Mouse (Mus musculus) MEL (cell line): ENCODE data around the gene Pitpnc1. TPM values are rescaled to one million over a fixed set of nuclear protein-coding genes. Genes with fewer than 3 reads are reported as not detected.

Experiments used
- DNase-seq: peaks from one replicate; pipeline ENCODE4 v3.0.0; 2011; ENCODE audit warnings: low read depth, low spot score
- H3K27ac ChIP-seq: 2 replicates; pipeline ENCODE4 v1.5.1; 2012; ENCODE audit warnings: low read depth, mild to moderate bottlenecking, control low read depth, low read length, moderate library complexity; ENCODE audit not compliant: control insufficient read depth
- H3K27me3 ChIP-seq, 2 experiments: fragments of 150-350 bp in 1 of 2; sonication (generic) in 1 of 2; 2 replicates each; pipeline ENCODE4 v1.6.1; 2012; ENCODE audit warnings: low read length in 2 of 2, mild to moderate bottlenecking in 2 of 2, improper control_type of control experiment in 1 of 2, moderate library complexity in 1 of 2; ENCODE audit not compliant: insufficient read depth in 2 of 2, control insufficient read depth in 1 of 2
- H3K36me3 ChIP-seq, 2 experiments: 2 replicates each; pipeline ENCODE4 v1.6.1; 2012 to 2014; ENCODE audit warnings: low read length in 2 of 2, improper control_type of control experiment in 1 of 2, inconsistent platforms in 1 of 2, mild to moderate bottlenecking in 1 of 2; ENCODE audit not compliant: insufficient read depth in 2 of 2, control insufficient read depth in 1 of 2
- H3K4me1 ChIP-seq, 2 experiments: fragments of 150-350 bp in 1 of 2; sonication (generic) in 1 of 2; 2 replicates each; pipeline ENCODE4 v1.6.1; 2012; ENCODE audit warnings: low read length in 2 of 2, improper control_type of control experiment in 1 of 2, mild to moderate bottlenecking in 1 of 2; ENCODE audit not compliant: insufficient read depth in 2 of 2, control insufficient read depth in 1 of 2
- H3K4me3 ChIP-seq, 2 experiments: fragments of 150-350 bp in 1 of 2; sonication (generic) in 1 of 2; 2 replicates each; pipeline ENCODE4 v1.5.1; 2012; ENCODE audit warnings: low read depth in 2 of 2, low read length in 2 of 2, mild to moderate bottlenecking in 2 of 2, moderate library complexity in 2 of 2, control low read depth in 1 of 2, improper control_type of control experiment in 1 of 2; ENCODE audit not compliant: control insufficient read depth in 1 of 2, insufficient read depth in 1 of 2
- H3K79me2 ChIP-seq: 2 replicates; pipeline ENCODE4 v1.6.1; 2012; ENCODE audit warnings: mild to moderate bottlenecking, low read length, moderate library complexity; ENCODE audit not compliant: control insufficient read depth, poor library complexity, insufficient read depth
- H3K9ac ChIP-seq: 2 replicates; pipeline ENCODE4 v1.6.1; 2012; ENCODE audit warnings: low read depth, mild to moderate bottlenecking, control low read depth, low read length, moderate library complexity; ENCODE audit not compliant: control insufficient read depth, poor library complexity, severe bottlenecking
- H3K9me3 ChIP-seq: fragments of 150-350 bp; sonication (generic); replicated peaks from 2 replicates; pipeline ENCODE4 v1.6.1; 2012; ENCODE audit warnings: mild to moderate bottlenecking, low read length, improper control_type of control experiment, moderate library complexity; ENCODE audit not compliant: insufficient read depth
- BHLHE40 ChIP-seq: IDR thresholded peaks from 2 replicates; pipeline ENCODE4 v1.6.1; 2012; ENCODE audit warnings: low read depth, mild to moderate bottlenecking, inconsistent platforms, low read length, improper control_type of control experiment, borderline replicate concordance
- CHD1 ChIP-seq: IDR thresholded peaks from 2 replicates; pipeline ENCODE4 v1.6.1; 2012; ENCODE audit warnings: low read depth, mild to moderate bottlenecking, inconsistent platforms, low read length, improper control_type of control experiment
- CHD2 ChIP-seq: IDR thresholded peaks from 2 replicates; pipeline ENCODE4 v1.6.1; 2011; ENCODE audit warnings: low read length, improper control_type of control experiment
- CTCF ChIP-seq, 3 experiments: IDR thresholded peaks in 2 of 3; conservative IDR thresholded peaks in 1 of 3; 2 replicates each; pipeline ENCODE4 v1.5.1; 2011 to 2012; ENCODE audit warnings: low read length in 3 of 3, low read depth in 2 of 3, mild to moderate bottlenecking in 2 of 3, improper control_type of control experiment in 1 of 3, inconsistent platforms in 1 of 3, mixed read lengths in 1 of 3, moderate library complexity in 1 of 3; ENCODE audit not compliant: control insufficient read depth in 1 of 3, insufficient read depth in 1 of 3, poor library complexity in 1 of 3, severe bottlenecking in 1 of 3
- E2F4 ChIP-seq: IDR thresholded peaks from 2 replicates; pipeline ENCODE4 v1.6.1; 2011; ENCODE audit warnings: low read depth, low read length, improper control_type of control experiment, borderline replicate concordance
- ELF1 ChIP-seq: IDR thresholded peaks from 2 replicates; pipeline ENCODE4 v1.6.1; 2014; ENCODE audit warnings: low read depth, mild to moderate bottlenecking, inconsistent platforms, low read length, improper control_type of control experiment, moderate library complexity
- EP300 ChIP-seq, 2 experiments: IDR thresholded peaks; 2 replicates each; pipeline ENCODE4 v1.6.1; 2011; ENCODE audit warnings: improper control_type of control experiment in 2 of 2, low read length in 2 of 2, low read depth in 1 of 2, mild to moderate bottlenecking in 1 of 2
- ETS1 ChIP-seq: IDR thresholded peaks from 2 replicates; pipeline ENCODE4 v1.6.1; 2012; ENCODE audit warnings: low read depth, mild to moderate bottlenecking, inconsistent platforms, low read length, improper control_type of control experiment, moderate library complexity
- GABPA ChIP-seq: IDR thresholded peaks from 2 replicates; pipeline ENCODE4 v1.6.1; 2012; ENCODE audit warnings: low read depth, mild to moderate bottlenecking, inconsistent platforms, low read length, improper control_type of control experiment, moderate library complexity
- GATA1 ChIP-seq: IDR thresholded peaks from 2 replicates; pipeline ENCODE4 v1.6.1; 2011; ENCODE audit warnings: low read depth, low read length, improper control_type of control experiment
- HCFC1 ChIP-seq: IDR thresholded peaks from 2 replicates; pipeline ENCODE4 v1.6.1; 2012; ENCODE audit warnings: low read depth, mild to moderate bottlenecking, inconsistent platforms, low read length, improper control_type of control experiment, moderate library complexity
- JUND ChIP-seq: IDR thresholded peaks from 2 replicates; pipeline ENCODE4 v1.6.1; 2011; ENCODE audit warnings: low read depth, mild to moderate bottlenecking, improper control_type of control experiment, low read length
- KAT2A ChIP-seq: conservative IDR thresholded peaks from 2 replicates; pipeline ENCODE4 v1.6.1; 2012; ENCODE audit warnings: low read depth, low read length, improper control_type of control experiment, inconsistent platforms
- MAFK ChIP-seq: IDR thresholded peaks from 2 replicates; pipeline ENCODE4 v1.6.1; 2011; ENCODE audit warnings: low read depth, mild to moderate bottlenecking, low read length, improper control_type of control experiment, borderline replicate concordance
- MAX ChIP-seq: IDR thresholded peaks from 2 replicates; pipeline ENCODE4 v1.6.1; 2011; ENCODE audit warnings: low read length, improper control_type of control experiment
- MAZ ChIP-seq: IDR thresholded peaks from 2 replicates; pipeline ENCODE4 v1.6.1; 2012; ENCODE audit warnings: low read depth, mild to moderate bottlenecking, inconsistent platforms, low read length, improper control_type of control experiment
- MEF2A ChIP-seq: IDR thresholded peaks from 2 replicates; pipeline ENCODE4 v1.6.1; 2014; ENCODE audit warnings: low read depth, mild to moderate bottlenecking, inconsistent platforms, low read length, improper control_type of control experiment; ENCODE audit not compliant: poor library complexity, insufficient replicate concordance, severe bottlenecking; ENCODE audit errors: extremely low read depth
- MXI1 ChIP-seq: IDR thresholded peaks from 2 replicates; pipeline ENCODE4 v1.6.1; 2011; ENCODE audit warnings: mild to moderate bottlenecking, low read depth, low read length, improper control_type of control experiment
- MYB ChIP-seq: IDR thresholded peaks from 2 replicates; pipeline ENCODE4 v1.6.1; 2011; ENCODE audit warnings: mild to moderate bottlenecking, low read depth, low read length, improper control_type of control experiment
- MYC ChIP-seq: IDR thresholded peaks from 2 replicates; pipeline ENCODE4 v1.6.1; 2011; ENCODE audit warnings: low read depth, mild to moderate bottlenecking, low read length, improper control_type of control experiment, moderate library complexity
- NELFE ChIP-seq: IDR thresholded peaks from 2 replicates; pipeline ENCODE4 v1.6.1; 2011; ENCODE audit warnings: low read depth, low read length, improper control_type of control experiment
- NRF1 ChIP-seq: IDR thresholded peaks from 2 replicates; pipeline ENCODE4 v1.6.1; 2014; ENCODE audit warnings: low read depth, mild to moderate bottlenecking, inconsistent platforms, low read length, improper control_type of control experiment, moderate library complexity; ENCODE audit not compliant: poor library complexity, insufficient read depth, severe bottlenecking
- POLR2A ChIP-seq, 2 experiments: IDR thresholded peaks; 2 replicates each; pipeline ENCODE4 v1.6.1; 2011 to 2012; ENCODE audit warnings: low read length in 2 of 2, mild to moderate bottlenecking in 2 of 2, control low read depth in 1 of 2, improper control_type of control experiment in 1 of 2, low read depth in 1 of 2, moderate library complexity in 1 of 2; ENCODE audit not compliant: control insufficient read depth in 1 of 2, insufficient read depth in 1 of 2, poor library complexity in 1 of 2
- POLR2AphosphoS2 ChIP-seq: IDR thresholded peaks from 2 replicates; pipeline ENCODE4 v1.6.1; 2011; ENCODE audit warnings: low read length, improper control_type of control experiment
- POLR2AphosphoS5 ChIP-seq: IDR thresholded peaks from 2 replicates; pipeline ENCODE4 v1.6.1; 2012; ENCODE audit warnings: low read depth, borderline replicate concordance, mild to moderate bottlenecking, inconsistent platforms, low read length, moderate library complexity, mixed read lengths
- RAD21 ChIP-seq: IDR thresholded peaks from 2 replicates; pipeline ENCODE4 v1.6.1; 2011; ENCODE audit warnings: mild to moderate bottlenecking, low read depth, low read length, improper control_type of control experiment
- RCOR1 ChIP-seq: IDR thresholded peaks from 2 replicates; pipeline ENCODE4 v1.6.1; 2012; ENCODE audit warnings: low read depth, mild to moderate bottlenecking, inconsistent platforms, low read length, improper control_type of control experiment
- SMC3 ChIP-seq: IDR thresholded peaks from 2 replicates; pipeline ENCODE4 v1.6.1; 2011; ENCODE audit warnings: low read depth, low read length, improper control_type of control experiment
- TAL1 ChIP-seq: IDR thresholded peaks from 2 replicates; pipeline ENCODE4 v1.6.1; 2012; ENCODE audit warnings: mild to moderate bottlenecking, inconsistent platforms, low read length, moderate library complexity, mixed read lengths
- TBP ChIP-seq: IDR thresholded peaks from 2 replicates; pipeline ENCODE4 v1.8.0; 2011; ENCODE audit warnings: low read depth, low read length, improper control_type of control experiment
- TCF12 ChIP-seq: IDR thresholded peaks from 2 replicates; pipeline ENCODE4 v1.6.1; 2014; ENCODE audit warnings: low read depth, mild to moderate bottlenecking, inconsistent platforms, low read length, improper control_type of control experiment, moderate library complexity
- UBTF ChIP-seq: IDR thresholded peaks from 2 replicates; pipeline ENCODE4 v1.6.1; 2012; ENCODE audit warnings: low read depth, mild to moderate bottlenecking, inconsistent platforms, low read length, improper control_type of control experiment, moderate library complexity, borderline replicate concordance; ENCODE audit not compliant: insufficient read depth
- USF1 ChIP-seq: IDR thresholded peaks from 2 replicates; pipeline ENCODE4 v1.6.1; 2014; ENCODE audit warnings: low read depth, mild to moderate bottlenecking, inconsistent platforms, low read length, improper control_type of control experiment, moderate library complexity
- USF2 ChIP-seq, 2 experiments: IDR thresholded peaks; 2 replicates each; pipeline ENCODE4 v1.6.1; 2011 to 2012; ENCODE audit warnings: improper control_type of control experiment in 2 of 2, low read length in 2 of 2, borderline replicate concordance in 1 of 2, inconsistent platforms in 1 of 2, low read depth in 1 of 2, mild to moderate bottlenecking in 1 of 2; ENCODE audit not compliant: insufficient read depth in 1 of 2
- ZC3H11A ChIP-seq: IDR thresholded peaks from 2 replicates; pipeline ENCODE4 v1.6.1; 2012; ENCODE audit warnings: low read depth, mild to moderate bottlenecking, inconsistent platforms, low read length, improper control_type of control experiment
- ZKSCAN1 ChIP-seq: IDR thresholded peaks from 2 replicates; pipeline ENCODE4 v1.6.1; 2012; ENCODE audit warnings: low read depth, mild to moderate bottlenecking, inconsistent platforms, low read length, improper control_type of control experiment, moderate library complexity
- ZMIZ1 ChIP-seq: IDR thresholded peaks from 2 replicates; pipeline ENCODE4 v1.6.1; 2012; ENCODE audit warnings: low read depth, mild to moderate bottlenecking, inconsistent platforms, low read length, improper control_type of control experiment, moderate library complexity
- ZNF384 ChIP-seq: IDR thresholded peaks from 2 replicates; pipeline ENCODE4 v1.6.1; 2012; ENCODE audit warnings: low read depth, mild to moderate bottlenecking, inconsistent platforms, low read length, improper control_type of control experiment
- polyA plus RNA-seq, 2 experiments: library from polyadenylated mRNA; stranded (reverse) in 1 of 2; unstranded in 1 of 2; fragments of >175 nt in 1 of 2; fragments of >200 nt in 1 of 2; gene quantifications; 2 replicates each; pipeline versions ENCODE4 v1.2.1 to v1.2.4; 2012; ENCODE audit warnings: low replicate concordance in 2 of 2, low read depth in 1 of 2; ENCODE audit not compliant: insufficient read length in 2 of 2, insufficient read depth in 1 of 2, missing spikeins in 1 of 2
- total RNA-seq: library from RNA; depleted of rRNA; stranded (reverse); fragments of 300-350 nt; gene quantifications from 2 replicates; pipeline ENCODE4 v1.2.3, GENCODE M21; 2012

Pitpnc1 gene
- total and polyA plus RNA-seq, 3 experiments, result 19.3 to 25.3 TPM; not detected in 1

- Histone ChIP-seq H3K9ac (peak overlapping the region; percentile 55), H3K4me1 (peaks cover 52 to 57% of the 10 kb centered on the region in 2 experiments), H3K36me3 (peaks cover 0 to 57% of the 10 kb centered on the region in 2 experiments; a peak in 3 of 4 replicates), H3K27me3 (no peaks in the 10 kb centered on the region), H3K27ac (peak overlapping the region; percentile 98), H3K4me3 (peak overlapping the region; percentile 17 to 42), H3K9me3 (no peaks in the 10 kb centered on the region), H3K79me2 (peaks cover 63% of the 10 kb centered on the region)
- peak; percentile 91 for DNase-seq
- no peak for TF ChIP-seq MAX
- no peak for TF ChIP-seq CHD1
- TF ChIP-seq ZNF384, result no peak
- no peak for TF ChIP-seq GATA1
- no peak for TF ChIP-seq MYC
- no peak for TF ChIP-seq ZMIZ1
- peak; percentile 54 for TF ChIP-seq HCFC1
- TF ChIP-seq USF1, result no peak
- TF ChIP-seq UBTF, result no peak
- no peak for TF ChIP-seq POLR2AphosphoS2
- TF ChIP-seq SMC3, result no peak
- TF ChIP-seq EP300 (IDR thresholded peaks at IDR 0.05; ENCODE audit: low read depth in 1 of 2, low read length in 2 of 2), result peak; percentile 25 to 42; a peak in 2 of 4 replicates
- TF ChIP-seq MAZ, result no peak
- TF ChIP-seq ZC3H11A, result no peak
- peak in 1 of 2 experiments; percentile 41; a peak in 1 of 4 replicates for TF ChIP-seq POLR2A (IDR thresholded peaks at IDR 0.05; ENCODE audit: control insufficient read depth in 1 of 2, insufficient read depth in 1 of 2, low read depth in 1 of 2, low read length in 2 of 2, poor library complexity in 1 of 2)
- TF ChIP-seq NELFE, result no peak
- TF ChIP-seq RCOR1, result no peak
- no peak for TF ChIP-seq MYB
- TF ChIP-seq CHD2, result no peak
- peak; percentile 46; the same call in 1 of the 2 replicates for TF ChIP-seq TCF12
- TF ChIP-seq RAD21, result no peak
- TF ChIP-seq TAL1, result no peak
- no peak for TF ChIP-seq NRF1
- no peak for TF ChIP-seq ZKSCAN1
- TF ChIP-seq CTCF (IDR thresholded peaks at IDR 0.05 in 2 of 3, conservative IDR thresholded peaks at IDR 0.05 in 1 of 3; ENCODE audit: control insufficient read depth in 1 of 3, insufficient read depth in 1 of 3, low read depth in 2 of 3, low read length in 3 of 3, poor library complexity in 1 of 3, severe bottlenecking in 1 of 3), result no peak
- TF ChIP-seq TBP, result no peak
- TF ChIP-seq KAT2A, result no peak
- no peak for TF ChIP-seq USF2 (IDR thresholded peaks at IDR 0.05; ENCODE audit: borderline replicate concordance in 1 of 2, insufficient read depth in 1 of 2, low read depth in 1 of 2, low read length in 2 of 2)
- no peak for TF ChIP-seq POLR2AphosphoS5
- TF ChIP-seq E2F4, result no peak
- TF ChIP-seq MAFK, result no peak
- TF ChIP-seq GABPA, result no peak
- no peak for TF ChIP-seq BHLHE40
- TF ChIP-seq MEF2A, result no peak
- peak; percentile 81 for TF ChIP-seq ELF1
- TF ChIP-seq JUND, result no peak
- 0 out of 2 replicates have a peak, but pooled peaks have one; percentile 26 for TF ChIP-seq MXI1
- TF ChIP-seq ETS1, result peak; percentile 76
Measured at GRCm38 (mm10) chr11:107447349-107447748, 23.1 kb downstream of the Pitpnc1 start.
